Mouse (Mus musculus) hindbrain, embryonic 13.5 days (tissue): ENCODE results near the gene Fam92b. TPM values are rescaled to one million over a fixed set of nuclear protein-coding genes. Genes with fewer than 3 reads are reported as not detected.
A peak's percentile ranks its signal among the peaks of the same experiment; 100 is the strongest.

Experiments used
- ATAC-seq: fragments of 200-750 bp; cut with Nextera tagmentation; 2 replicates; pipeline ENCODE4 v1.8.0; 2017; ENCODE audit warnings: moderate TSS enrichment; ENCODE audit not compliant: low FRiP score
- H3K27ac ChIP-seq: fragments of 300-500 bp; sonication (generic); 2 replicates; pipeline ENCODE4 v1.5.1; 2015; ENCODE audit warnings: inconsistent platforms, mild to moderate bottlenecking, moderate library complexity
- H3K27me3 ChIP-seq: fragments of 300-500 bp; sonication (generic); 2 replicates; pipeline ENCODE4 v1.6.1; 2015; ENCODE audit warnings: mild to moderate bottlenecking, inconsistent platforms
- H3K36me3 ChIP-seq: fragments of 300-500 bp; sonication (generic); 2 replicates; pipeline ENCODE4 v1.6.1; 2015; ENCODE audit warnings: mild to moderate bottlenecking, inconsistent platforms
- H3K4me1 ChIP-seq: fragments of 300-500 bp; sonication (generic); replicated peaks from 2 replicates; pipeline ENCODE4 v1.6.1; 2015; ENCODE audit warnings: inconsistent platforms
- H3K4me2 ChIP-seq: fragments of 300-500 bp; sonication (generic); 2 replicates; pipeline ENCODE4 v1.6.1; 2015; ENCODE audit warnings: inconsistent platforms, mild to moderate bottlenecking, moderate library complexity
- H3K4me3 ChIP-seq: fragments of 300-500 bp; sonication (generic); 2 replicates; pipeline ENCODE4 v1.5.1; 2015; ENCODE audit warnings: mild to moderate bottlenecking, inconsistent platforms
- H3K9ac ChIP-seq: fragments of 300-500 bp; sonication (generic); 2 replicates; pipeline ENCODE4 v1.6.1; 2015; ENCODE audit warnings: mild to moderate bottlenecking, inconsistent platforms
- H3K9me3 ChIP-seq: fragments of 300-500 bp; sonication (generic); 2 replicates; pipeline ENCODE4 v1.6.1; 2016; ENCODE audit warnings: inconsistent platforms
- WGBS: fragments of 180-500 bp; shearing (Covaris S2); methylation state at CpG from one replicate; pipeline ENCODE4 v1.1.7; 2015; 5-methylcytosine and 5-hydroxymethylcytosine counted together
- polyA plus RNA-seq: library from polyadenylated mRNA; unstranded; fragments of >200 nt; fragmentation: Nextera tagmentation; extraction: Ambion mirVana; gene quantifications from 2 replicates; pipeline ENCODE4 v1.2.1, GENCODE M21; 2015

Fam92b gene
- polyA plus RNA-seq, 1 experiment from 2014 or later = 2.6 TPM

- Histone ChIP-seq H3K4me3 (no peak overlapping the region), H3K9ac (no peak overlapping the region), H3K36me3 (no peaks in the 10 kb centered on the region), H3K27me3 (0 out of 2 replicates have a peak, but pooled peaks cover 5% of the 10 kb centered on the region), H3K9me3 (no peaks in the 10 kb centered on the region), H3K27ac (peak overlapping the region; percentile 89), H3K4me2 (no peak overlapping the region), H3K4me1 (peaks cover 53% of the 10 kb centered on the region)
- WGBS = 45% methylated on average over 8 of the region's 8 CpGs
- no peak for ATAC-seq
Observed at GRCm38 (mm10) chr8:120186454-120186853, 9.2 kb upstream of the Fam92b start.

GRCm38 (mm10) chr8:120184850-120185792 lies 7.9 kb upstream of the Fam92b start:
- WGBS = 11% methylated on average over 17 of the region's 17 CpGs

GRCm38 (mm10) chr8:120184366-120184765 lies 7.1 kb upstream of the Fam92b start:
- H3K4me3 ChIP-seq = no peak overlapping the region
- peak overlapping the region; percentile 37 for H3K27ac ChIP-seq
- H3K9me3 ChIP-seq = no peaks in the 10 kb centered on the region
- H3K9ac ChIP-seq = no peak overlapping the region
- ATAC-seq = no peak
- 0 out of 2 replicates have a peak, but pooled peaks cover 9% of the 10 kb centered on the region for H3K27me3 ChIP-seq
- peaks cover 47% of the 10 kb centered on the region for H3K4me1 ChIP-seq
- H3K36me3 ChIP-seq = no peaks in the 10 kb centered on the region
- no peak overlapping the region for H3K4me2 ChIP-seq
- WGBS = 42% methylated on average over 9 of the region's 9 CpGs

More at GRCm38 (mm10) chr8:120184850-120185792, 7.9 kb upstream of the Fam92b start:
- no peak overlapping the region for H3K4me3 ChIP-seq
- peaks cover 48% of the 10 kb centered on the region for H3K4me1 ChIP-seq
- H3K9me3 ChIP-seq = no peaks in the 10 kb centered on the region
- H3K4me2 ChIP-seq = peak overlapping the region; percentile 36
- peak overlapping the region; percentile 89 for H3K27ac ChIP-seq
- peak; percentile 41 for ATAC-seq
- H3K9ac ChIP-seq = peak overlapping the region; percentile 60
- H3K27me3 ChIP-seq = 0 out of 2 replicates have a peak, but pooled peaks cover 9% of the 10 kb centered on the region
- H3K36me3 ChIP-seq = no peaks in the 10 kb centered on the region

- Histone ChIP-seq H3K4me1 (peaks cover 67% of the 10 kb centered on the region), H3K36me3 (no peaks in the 10 kb centered on the region), H3K9ac (no peak overlapping the region), H3K27me3 (peaks cover 7% of the 10 kb centered on the region; the same call in 1 of the 2 replicates), H3K27ac (no peak overlapping the region), H3K4me2 (no peak overlapping the region), H3K4me3 (no peak overlapping the region), H3K9me3 (no peaks in the 10 kb centered on the region)
- 86% methylated on average over 4 of the region's 4 CpGs for WGBS
- no peak for ATAC-seq
Observed at GRCm38 (mm10) chr8:120181861-120182414, 4.7 kb upstream of the Fam92b start.

- Histone ChIP-seq H3K4me1 (peaks cover 67% of the 10 kb centered on the region), H3K9me3 (no peaks in the 10 kb centered on the region), H3K36me3 (no peaks in the 10 kb centered on the region), H3K4me3 (no peak overlapping the region), H3K4me2 (no peak overlapping the region), H3K27me3 (peaks cover 10% of the 10 kb centered on the region; the same call in 1 of the 2 replicates), H3K27ac (no peak overlapping the region), H3K9ac (no peak overlapping the region)
- ATAC-seq = no peak
- WGBS = 89% methylated on average over 5 of the region's 5 CpGs
Observed at GRCm38 (mm10) chr8:120181274-120181673, 4.0 kb upstream of the Fam92b start.

GRCm38 (mm10) chr8:120180445-120180970 lies 3.2 kb upstream of the Fam92b start:
- H3K4me1 ChIP-seq = peaks cover 66% of the 10 kb centered on the region

GRCm38 (mm10) chr8:120179027-120179431 lies 1.8 kb upstream of the Fam92b start:
- Histone ChIP-seq H3K4me3 (no peak overlapping the region), H3K9me3 (no peaks in the 10 kb centered on the region), H3K9ac (0 out of 2 replicates have a peak overlapping the region, but pooled peaks have one; percentile 49), H3K36me3 (no peaks in the 10 kb centered on the region), H3K27ac (peak overlapping the region; percentile 59), H3K4me1 (peaks cover 52% of the 10 kb centered on the region), H3K27me3 (peaks cover 26% of the 10 kb centered on the region), H3K4me2 (peak overlapping the region; percentile 43)
- ATAC-seq = peak; percentile 69
- under 1% methylated on average over 10 of the region's 10 CpGs for WGBS

More at GRCm38 (mm10) chr8:120180445-120180970, 3.2 kb upstream of the Fam92b start:
- Histone ChIP-seq H3K4me2 (no peak overlapping the region), H3K27me3 (peaks cover 11% of the 10 kb centered on the region), H3K9me3 (no peaks in the 10 kb centered on the region), H3K27ac (no peak overlapping the region), H3K36me3 (no peaks in the 10 kb centered on the region), H3K4me3 (no peak overlapping the region), H3K9ac (no peak overlapping the region)
- WGBS = 30% methylated on average over 7 of the region's 7 CpGs
- no peak for ATAC-seq

- 2% methylated on average over 10 of the region's 10 CpGs for WGBS
- Histone ChIP-seq H3K9me3 (no peaks in the 10 kb centered on the region), H3K27me3 (peaks cover 29% of the 10 kb centered on the region), H3K4me3 (no peak overlapping the region), H3K4me2 (peak overlapping the region; percentile 42), H3K36me3 (no peaks in the 10 kb centered on the region), H3K9ac (peak overlapping the region; percentile 43; the same call in 1 of the 2 replicates), H3K4me1 (peaks cover 48% of the 10 kb centered on the region), H3K27ac (peak overlapping the region; percentile 83)
- no peak for ATAC-seq
Observed at GRCm38 (mm10) chr8:120178124-120178514, 853 bp upstream of the Fam92b start.

- WGBS = 11% methylated on average over 4 of the region's 4 CpGs
- ATAC-seq = peak; percentile 23; the same call in 1 of the 2 replicates
- peaks cover 48% of the 10 kb centered on the region for H3K4me1 ChIP-seq
- no peaks in the 10 kb centered on the region for H3K9me3 ChIP-seq
- H3K4me2 ChIP-seq = peak overlapping the region; percentile 42
- H3K36me3 ChIP-seq = no peaks in the 10 kb centered on the region
- peak overlapping the region; percentile 83 for H3K27ac ChIP-seq
- no peak overlapping the region for H3K4me3 ChIP-seq
- H3K27me3 ChIP-seq = peaks cover 33% of the 10 kb centered on the region
- peak overlapping the region; percentile 62 for H3K9ac ChIP-seq
Observed at GRCm38 (mm10) chr8:120176605-120177004, 661 bp downstream of the Fam92b start.

GRCm38 (mm10) chr8:120174606-120175005 lies 2.7 kb downstream of the Fam92b start:
- Histone ChIP-seq H3K4me3 (no peak overlapping the region), H3K9me3 (no peaks in the 10 kb centered on the region), H3K4me1 (peaks cover 38% of the 10 kb centered on the region), H3K36me3 (no peaks in the 10 kb centered on the region), H3K4me2 (no peak overlapping the region), H3K27me3 (peaks cover 32% of the 10 kb centered on the region), H3K27ac (no peak overlapping the region), H3K9ac (no peak overlapping the region)
- WGBS = 57% methylated on average over 18 of the region's 18 CpGs
- ATAC-seq = no peak

GRCm38 (mm10) chr8:120173195-120173594 lies 4.1 kb downstream of the Fam92b start:
- Histone ChIP-seq H3K4me1 (peaks cover 30% of the 10 kb centered on the region), H3K9me3 (no peaks in the 10 kb centered on the region), H3K9ac (no peak overlapping the region), H3K27ac (no peak overlapping the region), H3K4me2 (no peak overlapping the region), H3K36me3 (no peaks in the 10 kb centered on the region), H3K27me3 (peaks cover 38% of the 10 kb centered on the region), H3K4me3 (no peak overlapping the region)
- 74% methylated on average over 1 of the region's 1 CpGs for WGBS
- ATAC-seq = no peak

GRCm38 (mm10) chr8:120169119-120169518 lies 8.1 kb downstream of the Fam92b start:
- 49% methylated on average over 8 of the region's 8 CpGs for WGBS
- ATAC-seq = no peak
- Histone ChIP-seq H3K4me2 (no peak overlapping the region), H3K4me3 (no peak overlapping the region), H3K4me1 (peaks cover 14% of the 10 kb centered on the region), H3K36me3 (no peaks in the 10 kb centered on the region), H3K27me3 (peaks cover 19% of the 10 kb centered on the region), H3K9me3 (no peaks in the 10 kb centered on the region), H3K9ac (no peak overlapping the region), H3K27ac (no peak overlapping the region)
